Mouse (Mus musculus) kidney, embryonic 14.5 days (tissue): ENCODE measurements at regions not wholly inside any gene's neighbourhood (a gene's known extent, or its start where the extent isn't known, plus 50 kb on each side); places are given as distances from the start of the nearest gene placed in this dataset.

Experiments
- ATAC-seq: fragments of 200-750 bp; cut with Nextera tagmentation; 2 replicates; pipeline ENCODE4 v1.8.0; 2017; ENCODE audit warnings: moderate number of reproducible peaks, mild to moderate bottlenecking, moderate TSS enrichment, moderate library complexity; ENCODE audit not compliant: low FRiP score, low TSS enrichment
- H3K27ac ChIP-seq: fragments of 300-500 bp; sonication (generic); 2 replicates; pipeline ENCODE4 v1.5.1; 2014; ENCODE audit warnings: low read depth, mild to moderate bottlenecking, low read length, moderate library complexity, mixed read lengths
- H3K27me3 ChIP-seq: fragments of 300-500 bp; sonication (generic); 2 replicates; pipeline ENCODE4 v1.6.1; 2014; ENCODE audit warnings: mild to moderate bottlenecking, low read length; ENCODE audit not compliant: control insufficient read depth, insufficient read depth
- H3K36me3 ChIP-seq: fragments of 300-500 bp; sonication (generic); 2 replicates; pipeline ENCODE4 v1.6.1; 2014; ENCODE audit warnings: low read length, mixed read lengths; ENCODE audit not compliant: control insufficient read depth, insufficient read depth
- H3K4me1 ChIP-seq: fragments of 300-500 bp; sonication (generic); 2 replicates; pipeline ENCODE4 v1.6.1; 2014; ENCODE audit warnings: low read length, mixed read lengths; ENCODE audit not compliant: control insufficient read depth, insufficient read depth
- H3K4me2 ChIP-seq: fragments of 300-500 bp; sonication (generic); replicated peaks from 2 replicates; pipeline ENCODE4 v1.6.1; 2014; ENCODE audit warnings: low read depth, mild to moderate bottlenecking, low read length
- H3K4me3 ChIP-seq: fragments of 300-500 bp; sonication (generic); 2 replicates; pipeline ENCODE4 v1.5.1; 2014; ENCODE audit warnings: mild to moderate bottlenecking, low read length
- H3K9ac ChIP-seq: fragments of 300-500 bp; sonication (generic); 2 replicates; pipeline ENCODE4 v1.6.1; 2014; ENCODE audit warnings: low read depth, mild to moderate bottlenecking, low read length, moderate library complexity
- H3K9me3 ChIP-seq: fragments of 300-500 bp; sonication (generic); 2 replicates; pipeline ENCODE4 v1.6.1; 2016; ENCODE audit warnings: low read length; ENCODE audit not compliant: control insufficient read depth
- WGBS: fragments of 180-500 bp; shearing (Covaris S2); extraction: QIAGEN DNeasy Blood & Tissue Kit; methylation state at CpG from one replicate; pipeline ENCODE4 v1.1.7; 2014; 5-methylcytosine and 5-hydroxymethylcytosine counted together

DNA sequence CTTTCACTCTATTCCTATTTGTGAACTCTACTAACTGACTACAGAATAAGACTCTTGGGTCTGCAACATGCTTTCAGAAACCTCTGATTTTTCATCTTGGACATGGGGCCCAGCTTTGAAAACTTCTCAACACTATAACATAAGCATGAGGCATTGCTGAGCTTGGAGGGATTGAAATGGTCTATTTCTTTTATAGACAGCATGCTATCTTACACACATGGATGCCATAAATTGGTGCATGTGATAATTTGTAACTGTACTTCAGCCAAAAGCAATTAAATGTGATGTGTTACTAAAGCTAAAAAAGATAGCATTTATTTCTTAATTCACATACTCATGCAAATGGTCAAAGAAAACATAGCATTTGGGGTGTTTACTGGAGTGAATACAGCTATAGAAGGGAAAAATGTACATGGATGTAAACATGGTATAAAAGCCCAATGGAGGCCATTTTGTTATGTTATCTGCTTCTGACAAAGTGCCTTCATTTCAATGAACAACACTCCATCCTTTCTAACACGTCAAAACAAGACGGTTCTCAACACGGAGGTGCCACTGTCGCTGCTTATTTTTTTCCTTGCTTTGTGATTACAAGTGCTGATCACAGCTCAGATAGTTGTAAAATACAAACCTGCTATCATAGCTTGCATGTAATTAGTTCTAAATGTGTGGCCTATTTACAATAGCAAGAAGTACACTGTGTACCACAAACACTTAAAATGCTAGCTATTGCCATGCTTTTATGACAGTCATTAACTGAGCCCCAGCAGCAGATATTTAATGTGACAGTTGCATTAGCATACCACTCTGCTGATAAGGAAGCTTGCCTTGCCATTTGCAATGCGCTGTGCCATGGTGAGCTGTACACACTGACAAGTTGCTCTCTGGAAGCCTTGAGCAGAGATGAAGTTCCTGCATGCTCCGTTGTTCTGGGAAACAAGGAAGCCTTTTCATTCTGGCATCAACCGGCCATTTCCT lies 267.9 kb upstream of the Veph1 start:
- H3K36me3 ChIP-seq: no peaks in the 10 kb centered on the region
- WGBS: 79% methylated on average over 7 of the region's 7 CpGs
- H3K9ac ChIP-seq: no peak overlapping the region
- no peaks in the 10 kb centered on the region for H3K27me3 ChIP-seq
- no peaks in the 10 kb centered on the region for H3K9me3 ChIP-seq
- H3K4me2 ChIP-seq: no peak overlapping the region
- no peak for ATAC-seq
- H3K4me3 ChIP-seq: no peak overlapping the region
- no peak overlapping the region for H3K27ac ChIP-seq
- no peaks in the 10 kb centered on the region for H3K4me1 ChIP-seq

DNA sequence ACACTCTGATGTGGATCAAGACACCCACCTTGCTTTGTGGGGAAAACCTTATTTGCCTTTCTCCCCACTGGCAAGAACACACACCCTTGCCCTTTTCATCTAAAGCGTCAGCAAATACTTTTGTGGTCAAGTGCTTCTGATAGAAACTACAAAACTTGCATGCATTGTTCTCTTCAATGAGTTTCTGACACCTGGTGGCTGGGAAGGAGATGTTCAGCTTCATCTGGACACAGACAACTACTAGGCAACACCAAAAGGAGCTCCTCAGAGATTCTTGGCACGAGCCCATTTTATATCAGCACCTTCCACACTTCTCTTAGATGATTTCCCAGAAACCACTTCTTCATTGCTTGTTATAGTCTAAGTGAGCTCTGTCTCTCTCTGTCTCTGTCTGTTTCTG lies 266.7 kb upstream of the Veph1 start:
- H3K9me3 ChIP-seq: no peaks in the 10 kb centered on the region
- H3K27ac ChIP-seq: no peak overlapping the region
- H3K4me1 ChIP-seq: no peaks in the 10 kb centered on the region
- ATAC-seq: no peak
- WGBS: 83% methylated on average over 2 of the region's 2 CpGs
- no peaks in the 10 kb centered on the region for H3K27me3 ChIP-seq
- H3K4me2 ChIP-seq: no peak overlapping the region
- H3K4me3 ChIP-seq: no peak overlapping the region
- no peaks in the 10 kb centered on the region for H3K36me3 ChIP-seq
- H3K9ac ChIP-seq: no peak overlapping the region

DNA sequence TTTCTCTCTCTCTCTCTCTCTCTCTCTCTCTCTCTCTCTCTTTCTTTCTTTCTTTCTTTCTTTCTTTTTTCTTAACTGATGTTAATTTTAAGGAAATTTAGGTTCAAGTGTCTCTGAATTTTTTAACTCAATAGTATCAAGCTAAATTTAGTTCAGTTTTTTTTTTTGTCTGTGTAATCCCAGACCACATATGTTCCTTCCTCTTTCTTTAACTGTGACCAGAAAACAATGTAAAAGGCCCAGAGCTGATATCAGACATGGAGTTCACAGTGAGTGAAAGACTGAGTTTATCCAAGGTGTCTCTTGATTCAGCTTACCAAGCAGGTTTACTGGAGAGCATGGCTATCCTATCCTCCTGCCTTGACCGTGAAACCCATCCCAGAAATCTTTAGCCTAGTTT lies 258.9 kb upstream of the Veph1 start:
- H3K4me1 ChIP-seq: no peaks in the 10 kb centered on the region
- H3K36me3 ChIP-seq: no peaks in the 10 kb centered on the region
- no peak for ATAC-seq
- H3K27ac ChIP-seq: no peak overlapping the region
- no peak overlapping the region for H3K4me2 ChIP-seq
- no peak overlapping the region for H3K9ac ChIP-seq
- no peaks in the 10 kb centered on the region for H3K9me3 ChIP-seq
- H3K4me3 ChIP-seq: no peak overlapping the region
- H3K27me3 ChIP-seq: no peaks in the 10 kb centered on the region
- WGBS: 95% methylated on average over 1 of the region's 1 CpGs

DNA sequence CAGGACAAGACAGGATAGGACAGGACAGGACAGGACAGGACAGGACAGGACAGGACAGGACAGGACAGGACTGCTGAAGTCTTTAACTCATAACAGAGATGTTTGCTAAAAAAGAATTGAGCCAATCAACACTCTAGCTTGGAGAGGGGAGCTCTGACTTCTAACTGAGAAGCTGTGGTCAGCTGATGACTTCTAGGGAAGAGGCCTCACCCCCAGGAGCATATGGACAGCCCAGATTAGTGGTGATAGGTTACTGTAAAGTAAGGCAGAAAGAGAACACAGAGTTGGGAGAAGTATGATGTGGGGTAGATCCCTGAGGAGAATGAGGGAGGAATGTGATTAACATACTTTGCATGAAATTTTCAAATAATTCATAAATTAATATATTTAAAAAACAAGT lies 254.3 kb upstream of the Veph1 start:
- Histone ChIP-seq H3K27ac (no peak overlapping the region), H3K9ac (no peak overlapping the region), H3K9me3 (no peaks in the 10 kb centered on the region), H3K27me3 (no peaks in the 10 kb centered on the region), H3K36me3 (no peaks in the 10 kb centered on the region), H3K4me3 (no peak overlapping the region), H3K4me1 (no peaks in the 10 kb centered on the region), H3K4me2 (no peak overlapping the region)
- no peak for ATAC-seq

DNA sequence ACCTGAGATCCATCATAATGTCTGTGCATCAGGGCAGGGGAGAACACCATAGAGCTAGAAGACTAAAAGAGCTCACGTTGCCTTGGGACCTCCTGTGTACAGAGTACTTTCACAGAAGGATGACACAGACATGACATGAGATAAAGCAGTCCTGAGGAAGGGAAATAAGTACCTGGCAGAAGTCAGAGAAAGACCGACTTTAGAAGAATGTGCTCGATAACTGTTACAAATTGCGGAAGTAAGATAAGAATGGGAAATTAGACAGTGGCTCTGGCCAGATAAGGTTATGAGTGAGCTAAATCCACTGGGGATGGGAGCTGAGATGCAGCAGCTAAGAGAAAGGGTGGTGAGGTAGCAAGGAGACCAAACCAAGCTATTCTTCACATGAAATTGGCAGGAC lies 249.9 kb upstream of the Veph1 start:
- no peak for ATAC-seq
- Histone ChIP-seq H3K27ac (no peak overlapping the region), H3K27me3 (no peaks in the 10 kb centered on the region), H3K4me1 (no peaks in the 10 kb centered on the region), H3K9ac (no peak overlapping the region), H3K36me3 (no peaks in the 10 kb centered on the region), H3K4me3 (no peak overlapping the region), H3K9me3 (no peaks in the 10 kb centered on the region), H3K4me2 (no peak overlapping the region)
- 81% methylated on average over 4 of the region's 4 CpGs for WGBS

DNA sequence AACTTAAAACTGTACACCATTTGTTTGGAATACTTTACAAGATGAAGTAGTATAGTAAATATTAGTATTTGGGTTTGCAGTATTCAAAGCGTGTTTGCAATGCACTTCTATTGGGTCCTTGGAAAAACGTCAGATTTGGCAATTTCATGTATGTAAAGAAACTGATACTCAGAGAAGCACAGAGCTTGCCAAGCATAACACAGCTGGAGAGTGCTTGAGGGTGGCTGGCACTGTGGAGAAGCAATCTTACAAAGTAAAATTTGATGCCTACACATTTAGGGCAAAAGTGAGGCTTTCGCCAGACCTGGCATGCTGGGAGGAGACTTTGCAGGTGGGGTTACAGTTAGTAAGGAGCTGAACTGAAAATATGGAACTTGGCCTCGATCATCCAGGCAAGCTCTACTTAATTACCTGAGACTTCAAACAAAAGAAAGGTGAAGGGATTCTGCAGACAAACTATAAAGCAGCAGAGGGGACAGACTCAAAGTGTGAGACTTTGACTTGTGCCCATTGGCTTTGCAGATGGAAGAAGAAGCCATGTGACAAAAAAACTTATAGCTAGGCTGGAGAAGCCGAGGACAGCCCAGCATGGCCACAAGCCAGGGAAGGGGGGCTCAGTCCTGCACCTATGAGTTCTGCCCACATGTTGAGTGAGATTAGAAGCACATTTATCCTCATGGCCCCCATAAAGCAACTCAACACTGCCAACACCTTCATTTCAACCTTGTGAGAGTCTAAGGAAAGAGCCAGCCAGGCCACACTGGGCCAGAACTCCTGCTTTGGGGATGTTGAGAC lies 247.7 kb upstream of the Veph1 start:
- Histone ChIP-seq H3K9me3 (no peaks in the 10 kb centered on the region), H3K27ac (no peak overlapping the region), H3K4me2 (no peak overlapping the region), H3K4me3 (no peak overlapping the region), H3K27me3 (no peaks in the 10 kb centered on the region), H3K36me3 (no peaks in the 10 kb centered on the region), H3K9ac (no peak overlapping the region), H3K4me1 (no peaks in the 10 kb centered on the region)
- ATAC-seq: no peak
- 78% methylated on average over 5 of the region's 5 CpGs for WGBS

DNA sequence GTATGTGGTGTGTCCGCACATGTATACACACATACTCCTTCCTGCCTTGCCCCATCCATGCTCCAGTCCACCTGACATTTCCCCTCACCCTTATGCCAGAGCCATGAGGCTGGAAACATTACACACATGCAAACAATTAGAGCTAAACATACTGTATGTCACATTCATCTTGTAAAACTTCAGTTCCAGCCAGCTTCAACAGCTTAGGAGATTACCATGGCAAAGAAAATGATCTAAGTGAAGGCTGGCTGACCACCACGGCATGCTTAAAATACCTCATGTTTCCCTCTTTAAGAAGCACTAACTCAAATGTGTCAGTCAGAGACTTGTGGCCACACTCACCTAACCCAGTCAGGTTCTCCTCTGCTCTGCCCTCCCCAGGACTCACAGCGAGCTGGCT lies 246.2 kb upstream of the Veph1 start:
- 84% methylated on average over 3 of the region's 3 CpGs for WGBS
- Histone ChIP-seq H3K9me3 (no peaks in the 10 kb centered on the region), H3K27ac (no peak overlapping the region), H3K4me1 (no peaks in the 10 kb centered on the region), H3K9ac (no peak overlapping the region), H3K4me2 (no peak overlapping the region), H3K4me3 (no peak overlapping the region), H3K36me3 (no peaks in the 10 kb centered on the region), H3K27me3 (no peaks in the 10 kb centered on the region)
- ATAC-seq: no peak

DNA sequence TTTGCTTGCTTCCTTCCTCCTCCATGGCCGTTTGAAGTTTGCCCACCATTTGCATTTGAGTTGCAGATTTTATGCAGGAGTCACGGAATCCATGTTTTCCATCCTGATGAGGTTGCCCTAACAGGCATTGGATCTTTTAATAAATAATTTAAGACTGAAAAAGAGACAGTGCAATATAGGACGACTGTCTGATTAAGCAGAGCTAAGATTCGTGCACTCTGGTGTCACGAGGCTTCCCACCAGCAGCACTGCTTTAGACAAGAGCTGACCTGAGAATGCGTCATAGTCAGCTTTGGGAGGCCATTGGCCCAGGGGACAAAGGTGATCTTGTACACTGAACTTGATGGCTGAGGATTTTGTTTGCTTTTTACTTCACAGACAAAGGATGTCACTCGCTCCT lies 241.3 kb upstream of the Veph1 start:
- Histone ChIP-seq H3K9me3 (no peaks in the 10 kb centered on the region), H3K4me3 (no peak overlapping the region), H3K27ac (no peak overlapping the region), H3K4me1 (no peaks in the 10 kb centered on the region), H3K9ac (no peak overlapping the region), H3K27me3 (no peaks in the 10 kb centered on the region), H3K4me2 (no peak overlapping the region), H3K36me3 (no peaks in the 10 kb centered on the region)
- no peak for ATAC-seq
- WGBS: 77% methylated on average over 7 of the region's 7 CpGs
